Comparison of ENCODE assay signal across 8 mouse cellular contexts in genomic region chr11:88054589-88054988, GRCm38 (mm10). TPM values are rescaled to one million over a fixed set of nuclear protein-coding genes. Genes with fewer than 3 reads are reported as not detected.
A peak's percentile ranks its signal among the peaks of the same experiment; 100 is the strongest.
DNase-seq lines count a peak whose midpoint lies in the region; ATAC-seq and TF ChIP-seq lines count a peak whose summit lies in the region.
"Had no signal": no experiment of that assay in that cellular context is flagged by ENCODE, and none has a peak within 500 bp of the region (broad histone marks: within the 10 kb centered on the region; RNA-seq: fewer than 3 reads in every experiment).

No protein-coding gene starts in this region.

- no peak for ATAC-seq in kidney, embryonic 15.5 days (replicated peaks; ENCODE audit: low FRiP score)
- peak; percentile 72 for ATAC-seq in erythroblast, adult 5-6 weeks (replicated peaks; ENCODE audit: low FRiP score, poor library complexity, severe bottlenecking)
- ATAC-seq in limb, embryonic 14.5 days (ENCODE audit: low FRiP score, low read depth), result no peak
- peak; percentile 51 for ATAC-seq in neutrophil, adult 5-6 weeks (ENCODE audit: extremely low read depth, insufficient number of reproducible peaks, low FRiP score, poor library complexity, severe bottlenecking)

- H3K27me3 ChIP-seq in kidney, embryonic 15.5 days, result no peaks in the 10 kb centered on the region
- H3K27me3 ChIP-seq in limb, embryonic 14.5 days (ENCODE audit: control insufficient read depth, insufficient read depth, low read length), result no peaks in the 10 kb centered on the region
- H3K27me3 ChIP-seq: lung, embryonic 15.5 days had no signal

- no peaks in the 10 kb centered on the region for H3K9me3 ChIP-seq in kidney, embryonic 15.5 days (replicated peaks)
- H3K9me3 ChIP-seq in limb, embryonic 14.5 days (ENCODE audit: control insufficient read depth, low read length), result no peaks in the 10 kb centered on the region
- H3K9me3 ChIP-seq: lung, embryonic 15.5 days had no signal

- peaks cover 20% of the 10 kb centered on the region for H3K4me1 ChIP-seq in kidney, embryonic 15.5 days
- peaks cover 12% of the 10 kb centered on the region for H3K4me1 ChIP-seq in limb, embryonic 14.5 days (ENCODE audit: control insufficient read depth, insufficient read depth, low read length)

- H3K4me2 ChIP-seq in kidney, embryonic 15.5 days, result no peak overlapping the region
- H3K4me2 ChIP-seq in limb, embryonic 14.5 days (replicated peaks; ENCODE audit: low read depth, low read length, severe bottlenecking), result no peak overlapping the region
- H3K4me2 ChIP-seq: lung, embryonic 15.5 days had no signal

- H3K36me3 ChIP-seq in kidney, embryonic 15.5 days, result peaks cover 44% of the 10 kb centered on the region
- H3K36me3 ChIP-seq in limb, embryonic 14.5 days (ENCODE audit: control insufficient read depth, insufficient read depth, low read length), result peaks cover 36% of the 10 kb centered on the region

- no peak overlapping the region for H3K4me3 ChIP-seq in kidney, embryonic 15.5 days (replicated peaks)
- no peak overlapping the region for H3K4me3 ChIP-seq in limb, embryonic 14.5 days (replicated peaks; ENCODE audit: low read length)
- H3K4me3 ChIP-seq: lung, embryonic 15.5 days had no signal

- WGBS in kidney, embryonic 15.5 days, result 76% methylated on average over 1 of the region's 1 CpGs
- WGBS in limb, embryonic 14.5 days, result 86% methylated on average over 1 of the region's 1 CpGs

- no peak overlapping the region for H3K27ac ChIP-seq in kidney, embryonic 15.5 days
- no peak overlapping the region for H3K27ac ChIP-seq in limb, embryonic 14.5 days (replicated peaks; ENCODE audit: low read depth, low read length)
- H3K27ac ChIP-seq: lung, embryonic 15.5 days had no signal

- TF ChIP-seq POLR2A in limb, embryonic 14.5 days (IDR thresholded peaks at IDR 0.05; ENCODE audit: borderline replicate concordance, extremely low read depth, insufficient read depth, insufficient read length), result no peak

- DNase-seq in kidney, adult 9 months, result peak; percentile 67
- peak; percentile 53 to 74 for DNase-seq in CD8-positive naive resting alpha-beta T cell, adult 2 months (ENCODE audit: low read depth in 2 of 2, low spot score in 2 of 2)
- peak; percentile 79 for DNase-seq in NIH3T3 (ENCODE audit: low read depth)
- peak; percentile 62 for DNase-seq in limb, embryonic 14.5 days (ENCODE audit: low spot score)

- H3K9ac ChIP-seq in kidney, embryonic 15.5 days, result no peak overlapping the region
- H3K9ac ChIP-seq in limb, embryonic 14.5 days (ENCODE audit: low read depth, low read length, severe bottlenecking), result no peak overlapping the region
- H3K9ac ChIP-seq: lung, embryonic 15.5 days had no signal

RNA-seq across cellular contexts. Expression of gene Srsf1, which starts 7.4 kb away (rescaled TPM):
- 320 and 328 TPM in 2 replicates for polyA plus RNA-seq in kidney, embryonic 15.5 days (2015; fragmentation: Nextera tagmentation; extraction: Ambion mirVana)
- 216 and 317 TPM in 2 replicates for total RNA-seq in erythroblast, adult 5-6 weeks (2015; ENCODE audit: low replicate concordance)
- 505 and 650 TPM in 2 replicates for total RNA-seq in erythroblast, adult 5-6 weeks (2017; ENCODE audit: low replicate concordance)
- polyA plus RNA-seq in limb, embryonic 14.5 days (2012; rRNA removed), result 524 and 556 TPM in 2 replicates
- 338 and 354 TPM in 2 replicates for polyA plus RNA-seq in limb, embryonic 14.5 days (2014; fragmentation: Nextera tagmentation; extraction: Ambion mirVana)
- 353 and 395 TPM in 2 replicates for total RNA-seq in neutrophil, adult 5-6 weeks (2017)

RNA-seq across cellular contexts. Expression of gene Vezf1, which starts 13.5 kb away (rescaled TPM):
- 42.5 and 42.8 TPM in 2 replicates for polyA plus RNA-seq in kidney, embryonic 15.5 days (2015; fragmentation: Nextera tagmentation; extraction: Ambion mirVana)
- total RNA-seq in erythroblast, adult 5-6 weeks (2015; ENCODE audit: low replicate concordance), result 15.8 and 23.4 TPM in 2 replicates
- total RNA-seq in erythroblast, adult 5-6 weeks (2017; ENCODE audit: low replicate concordance), result 7.9 and 11.7 TPM in 2 replicates
- 35.3 and 38.9 TPM in 2 replicates for polyA plus RNA-seq in limb, embryonic 14.5 days (2012; rRNA removed)
- polyA plus RNA-seq in limb, embryonic 14.5 days (2014; fragmentation: Nextera tagmentation; extraction: Ambion mirVana), result 42.7 and 44.1 TPM in 2 replicates
- 45.5 and 47.7 TPM in 2 replicates for total RNA-seq in neutrophil, adult 5-6 weeks (2017)

RNA-seq across cellular contexts. Expression of gene Cuedc1, which starts 43.3 kb away (rescaled TPM):
- 18.8 and 23.4 TPM in 2 replicates for polyA plus RNA-seq in kidney, embryonic 15.5 days (2015; fragmentation: Nextera tagmentation; extraction: Ambion mirVana)
- total RNA-seq in erythroblast, adult 5-6 weeks (2015; ENCODE audit: low replicate concordance), result 2.7 TPM in 1 of 2 replicates, not detected in the other
- total RNA-seq in erythroblast, adult 5-6 weeks (2017; ENCODE audit: low replicate concordance), result 0.98 TPM in 1 of 2 replicates, not detected in the other
- polyA plus RNA-seq in limb, embryonic 14.5 days (2012; rRNA removed), result 40.6 and 44.5 TPM in 2 replicates
- 20.9 and 25.5 TPM in 2 replicates for polyA plus RNA-seq in limb, embryonic 14.5 days (2014; fragmentation: Nextera tagmentation; extraction: Ambion mirVana)
- 6.3 and 7.1 TPM in 2 replicates for total RNA-seq in neutrophil, adult 5-6 weeks (2017)

Comparison
In these comparisons a context has a peak if more than half of its experiments do, and no peak if none do; other contexts are left out.
1. ATAC-seq: peak in erythroblast, adult 5-6 weeks (single experiment) and neutrophil, adult 5-6 weeks (single experiment); none in kidney, embryonic 15.5 days (single experiment) and limb, embryonic 14.5 days (single experiment).
2. Peak in every context shown above with its lines, with median percentiles within 50 percentile points of each other: DNase-seq.